Mouse (Mus musculus) embryo, embryonic 10 days (tissue): ENCODE data around the gene Tmem69.

ENCODE experiments used
- DNase-seq: peaks from one replicate; pipeline ENCODE4 v3.0.0-alpha.2; 2015; ENCODE audit warnings: low spot score

Tmem69 gene

DNA sequence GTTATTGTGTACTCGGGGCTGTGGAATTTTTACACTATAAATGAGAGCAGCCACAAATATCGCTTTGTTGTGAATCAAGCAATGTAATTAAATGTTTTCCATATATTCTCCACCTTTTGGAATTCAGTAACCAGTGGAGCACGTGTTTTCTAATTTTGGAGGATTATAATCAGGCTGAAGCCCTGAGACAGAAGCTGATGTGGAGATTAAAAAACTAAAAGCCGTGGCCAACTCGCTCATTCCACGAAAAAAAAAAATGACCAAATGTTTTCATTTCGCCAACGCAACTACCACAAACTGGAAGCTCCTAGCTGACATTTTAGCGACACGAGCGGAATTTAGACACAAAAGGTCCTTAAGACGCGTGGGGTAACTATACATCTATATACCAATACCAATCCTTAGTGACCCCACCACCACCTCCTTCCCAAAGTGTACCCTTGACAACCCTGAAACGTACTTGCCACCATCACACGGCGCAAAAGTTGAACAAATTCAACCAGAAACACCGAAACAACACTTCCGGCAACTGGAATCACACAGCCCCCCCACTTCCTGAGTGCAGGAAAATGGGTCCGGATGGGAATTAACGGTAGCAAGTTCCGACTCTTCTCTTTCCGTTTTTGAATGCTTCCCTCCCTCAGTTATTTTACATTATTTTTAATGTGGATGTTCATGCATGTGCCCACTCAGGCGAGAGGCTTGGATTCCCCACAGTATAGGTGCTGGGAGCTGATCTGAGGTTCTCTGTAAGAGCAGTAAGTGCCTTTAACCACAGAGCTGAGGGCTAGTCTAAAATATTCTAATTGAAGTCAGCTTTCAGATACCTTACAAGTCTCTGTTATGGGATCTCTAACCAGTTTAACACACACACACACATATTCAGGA lies at the start of gene Tmem69:
Tmem69 (minus strand) TSS at position 524 of the 888 bp plus-strand sequence.
- peak; percentile 87 for DNase-seq

DNA sequence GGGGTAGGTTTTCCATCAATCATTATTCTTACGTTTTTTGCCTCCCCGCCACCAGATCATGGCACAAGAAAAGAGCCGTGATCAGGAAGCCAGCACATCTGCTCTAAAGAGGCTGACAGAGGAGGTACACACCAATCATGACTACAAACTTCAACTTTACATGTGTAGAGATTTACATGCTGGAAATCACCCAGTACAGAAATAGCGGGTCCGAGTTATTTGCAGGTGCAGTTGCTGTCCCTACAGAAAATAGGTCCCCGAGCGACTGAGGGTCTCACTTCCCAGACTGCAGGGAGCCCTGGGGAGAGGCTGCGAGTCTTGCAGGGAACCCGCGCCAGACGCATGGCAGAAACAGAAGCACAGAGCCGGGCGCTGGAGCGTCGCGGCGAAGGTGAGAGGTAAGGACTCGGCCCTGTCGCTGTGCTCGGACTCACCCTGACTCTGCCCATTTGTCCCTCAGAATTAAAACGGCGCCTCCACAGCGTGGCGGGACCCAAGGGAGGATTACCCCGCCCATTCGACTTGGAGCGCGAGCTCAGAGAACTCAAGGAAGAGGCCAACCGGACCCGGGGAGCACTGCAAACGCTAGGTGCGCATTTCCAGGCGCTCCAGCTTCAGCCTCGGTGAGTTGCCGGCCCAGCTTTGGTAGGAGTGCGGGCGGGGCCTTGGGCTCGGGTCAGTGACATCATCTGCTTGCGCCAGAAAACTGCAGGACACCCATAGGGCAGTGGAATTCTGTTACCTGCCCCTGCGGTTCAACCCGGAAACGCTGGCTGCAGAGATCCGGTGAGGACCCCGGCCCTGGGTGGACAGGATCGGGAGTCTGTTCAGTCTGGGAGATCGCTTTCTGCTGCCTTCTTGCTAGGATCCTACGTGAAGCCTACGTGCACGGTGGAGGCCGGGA lies 41.5 kb upstream of the Tmem69 start:
- peak; percentile 95 for DNase-seq

GRCm38 (mm10) chr4:116596379-116596778 lies 40.6 kb upstream of the Tmem69 start, which contains the start of gene Ccdc17:
TSS of gene Ccdc17 (plus strand) at chr4:116596654.
- no peak for DNase-seq

- DNase-seq: no peak
These were observed 40.1 kb upstream of the Tmem69 start for GRCm38 (mm10) chr4:116595793-116596192.

GRCm38 (mm10) chr4:116558151-116558882 lies 2.6 kb upstream of the Tmem69 start:
- no peak for DNase-seq

GRCm38 (mm10) chr4:116557306-116558121 lies 1.8 kb upstream of the Tmem69 start, which contains the start of gene Gpbp1l1:
TSS of gene Gpbp1l1 (plus strand) at chr4:116557658.
- DNase-seq: peak; percentile 98

DNA sequence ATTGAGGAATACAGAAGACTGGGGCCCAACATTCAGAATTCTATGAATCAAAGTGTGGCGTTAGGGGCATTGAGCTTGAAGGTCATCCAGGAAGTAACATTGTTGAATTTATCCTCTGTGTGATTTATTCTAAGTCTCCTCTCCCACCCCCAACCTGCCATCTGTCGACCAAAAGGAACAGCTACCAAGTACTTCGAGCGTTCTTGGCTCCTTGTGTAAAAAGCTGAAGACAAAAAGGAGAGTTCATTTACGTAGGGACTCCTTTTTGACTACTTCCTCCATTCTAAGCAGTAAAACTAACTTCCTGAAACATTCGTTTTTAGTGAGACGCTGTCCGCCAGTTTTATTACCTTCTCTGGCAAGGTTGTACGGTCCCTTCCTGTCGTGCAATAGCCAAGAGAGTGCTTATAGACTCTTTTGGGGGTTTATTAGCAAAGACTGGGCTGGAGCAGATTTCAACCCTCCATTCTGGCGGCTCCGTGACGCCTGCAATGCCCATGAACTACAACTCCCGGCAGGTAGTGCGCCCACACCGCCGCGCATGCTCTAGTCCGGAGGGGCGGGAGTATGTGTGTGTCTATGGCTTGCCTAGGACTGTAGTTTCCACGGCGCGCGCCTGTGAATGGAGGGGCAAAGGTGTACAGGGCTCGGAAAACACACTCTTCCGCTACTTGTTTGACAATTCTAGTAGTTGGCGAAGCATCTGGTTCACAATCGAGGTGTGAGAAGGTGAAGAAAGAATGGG lies 997 bp upstream of the Tmem69 start:
- peak; percentile 97 for DNase-seq

DNA sequence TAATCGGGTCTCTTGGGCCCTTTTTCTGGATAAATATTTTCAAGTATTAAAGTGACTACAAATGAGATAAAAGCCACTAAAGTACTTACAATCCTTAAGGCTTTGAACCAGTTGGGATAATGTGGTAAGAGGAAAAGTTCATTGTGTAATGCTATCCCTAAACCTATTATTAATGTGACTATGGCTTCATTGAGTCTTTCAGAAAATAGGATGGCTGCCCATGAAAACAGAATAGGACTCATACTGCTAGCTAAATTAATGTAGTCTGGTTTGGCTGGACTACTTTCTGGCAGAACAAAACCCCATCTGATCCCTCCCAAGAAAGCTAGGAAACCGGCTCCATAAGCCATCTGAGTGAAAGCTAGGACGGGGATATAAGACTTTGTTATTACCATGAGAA lies 2.7 kb downstream of the Tmem69 start:
- DNase-seq: no peak

- DNase-seq: no peak
These were observed 5.3 kb downstream of the Tmem69 start for GRCm38 (mm10) chr4:116550432-116550831.

GRCm38 (mm10) chr4:116537737-116538136 lies 18.0 kb downstream of the Tmem69 start:
- no peak for DNase-seq

DNA sequence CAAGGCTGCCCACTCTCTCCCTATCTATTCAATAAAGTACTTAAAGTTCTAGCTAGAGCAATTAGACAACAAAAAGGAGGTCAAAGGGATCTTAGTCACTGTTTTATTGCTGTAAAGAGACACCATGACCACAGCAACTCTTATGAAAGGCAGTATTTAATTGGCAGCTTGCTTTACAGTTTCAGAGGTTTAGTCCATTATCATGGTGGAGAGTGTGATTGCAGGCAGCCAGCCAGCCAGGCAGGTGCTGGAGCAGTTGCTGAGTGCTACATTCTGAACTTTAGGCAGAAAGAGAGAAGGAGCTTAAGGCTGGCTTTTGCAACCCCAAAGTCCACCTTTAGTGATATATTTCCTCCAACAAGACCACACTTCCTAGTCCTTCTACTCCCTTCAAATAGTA lies 19.4 kb downstream of the Tmem69 start:
- DNase-seq: no peak

- DNase-seq: no peak
These were observed 24.6 kb downstream of the Tmem69 start for GRCm38 (mm10) chr4:116531109-116531508.

DNA sequence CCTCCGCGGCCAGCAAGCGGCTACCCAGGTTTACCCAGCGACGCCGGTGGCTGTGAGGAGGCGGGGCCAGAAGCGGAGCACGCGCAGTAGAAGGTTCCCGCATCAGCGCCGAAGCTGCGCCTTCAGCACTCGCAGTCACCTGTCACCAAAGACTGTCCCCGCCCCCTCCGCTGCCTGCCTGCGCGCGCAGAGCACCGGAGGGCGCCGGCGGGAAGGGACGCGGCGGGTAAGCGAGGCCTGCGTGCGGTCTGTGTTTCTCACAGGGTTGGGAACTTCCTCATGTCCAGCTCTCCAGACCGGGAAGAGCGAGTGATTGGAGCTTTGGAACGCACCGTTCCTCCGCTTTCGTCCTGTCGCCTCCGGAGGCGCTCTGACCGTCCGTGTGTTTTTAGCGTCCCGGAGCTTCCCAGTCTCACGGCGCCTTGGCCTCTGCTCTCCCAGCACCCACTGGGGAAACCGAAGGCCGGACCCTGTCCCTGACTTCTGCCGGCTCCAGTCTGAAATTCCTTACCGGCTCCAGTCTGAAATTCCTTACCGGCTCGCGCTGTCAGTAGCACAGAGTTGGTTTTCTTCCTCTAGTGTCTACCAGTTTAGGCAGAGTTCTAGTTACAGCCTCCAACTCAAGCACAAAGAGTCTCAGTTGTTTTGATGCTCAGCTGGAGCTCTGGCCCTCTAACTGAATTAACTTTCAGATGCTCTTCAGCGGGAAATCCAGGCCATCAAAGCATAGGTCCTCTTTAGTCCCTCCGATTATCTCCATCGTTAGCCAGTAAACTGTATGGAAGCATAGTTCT lies 48.1 kb downstream of the Tmem69 start, which contains the start of gene Ipp:
Ipp (plus strand) TSS at position 125 of the 794 bp plus-strand sequence.
- DNase-seq: peak; percentile 97

DNA sequence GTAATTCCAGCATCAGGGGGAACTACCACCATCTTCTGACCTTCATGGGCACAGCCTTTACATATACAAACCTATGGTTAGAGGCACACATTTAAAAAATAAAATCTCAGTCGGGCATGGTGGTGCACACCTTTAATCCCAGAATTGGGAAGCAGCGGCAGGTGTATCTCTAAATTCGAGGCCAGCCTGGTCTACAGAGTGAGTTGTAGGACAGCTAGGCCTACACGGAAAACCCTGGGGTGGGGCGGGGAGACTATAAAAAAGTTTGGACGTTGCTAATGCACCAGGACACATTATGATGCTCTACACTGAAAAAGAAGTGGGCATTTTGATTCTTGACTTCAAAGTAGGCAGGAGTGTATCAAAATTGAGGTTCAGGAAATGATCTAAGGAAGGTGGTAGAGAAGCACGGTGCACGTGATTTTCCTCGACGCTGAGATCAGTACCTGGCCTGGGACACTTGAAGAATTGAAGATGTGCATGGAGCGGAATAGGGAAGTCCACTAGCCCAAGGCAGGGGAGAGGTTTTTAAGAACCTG lies 48.8 kb downstream of the Tmem69 start:
- no peak for DNase-seq
